Mouse (Mus musculus) gastrocnemius, postnatal 4 days (tissue): ENCODE measurements around the gene Fez2. TPM values are rescaled to one million over a fixed set of nuclear protein-coding genes. Genes with fewer than 3 reads are reported as not detected.

Source experiments
- DNase-seq, 2 experiments: peaks; one replicate each; pipeline ENCODE4 v3.0.0; 2021 to 2022; ENCODE audit warnings: low spot score in 2 of 2, mixed read lengths in 2 of 2
- total RNA-seq, 2 experiments: library from RNA; stranded (reverse); gene quantifications; 2 replicates each; pipeline ENCODE4 v1.2.3; 2021

Gene Fez2
- total RNA-seq, 2 experiments from 2014 or later: 52.9 to 56.6 TPM

- no peak for DNase-seq
Measured at GRCm38 (mm10) chr17:78322369-78323335, 95.3 kb downstream of the Fez2 start.

GRCm38 (mm10) chr17:78321216-78321835 lies 96.6 kb downstream of the Fez2 start:
- DNase-seq: no peak

Other genes starting within 250 kb of the Fez2 start
- gene Crim1, start 217.9 kb downstream of the Fez2 start, total RNA-seq: 10 to 100 TPM; 21.1 to 26.8 TPM
- gene Vit, start 89.9 kb upstream of the Fez2 start, total RNA-seq: 1 to 10 TPM; 1.8 to 1.9 TPM